Mouse (Mus musculus): Measurements from ENCODE around the gene Pifo. TPM values are rescaled to one million over a fixed set of nuclear protein-coding genes. Genes with fewer than 3 reads are reported as not detected.

Pifo gene
- polyA plus RNA-seq, 1 experiment from 2014 or later: 35.0 TPM

DNA sequence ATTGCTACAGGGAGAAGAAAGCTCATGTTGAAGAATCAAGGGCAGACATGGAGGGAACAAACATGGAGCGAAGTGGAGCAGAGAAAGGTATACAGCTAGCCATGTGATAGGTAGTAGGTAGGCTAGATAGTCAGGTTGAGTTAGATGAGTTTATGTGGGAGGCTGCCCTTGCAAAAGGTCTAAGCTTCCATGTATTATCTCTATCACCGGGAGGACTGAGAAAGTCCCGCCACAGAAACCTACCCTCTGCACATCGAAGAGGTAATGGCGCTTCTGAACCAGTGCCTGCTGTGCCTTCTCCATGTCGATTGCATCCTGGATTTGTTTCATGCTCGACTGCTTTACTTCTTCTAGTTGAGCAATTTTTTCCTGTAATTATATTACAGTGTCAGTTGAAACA, 63.1 kb downstream of the Pifo start:
- no peaks in the 10 kb centered on the region for H3K9me3 ChIP-seq (replicated peaks)
- H3K4me3 ChIP-seq (replicated peaks): no peak overlapping the region
- H3K4me2 ChIP-seq (replicated peaks): no peak overlapping the region
- H3K27ac ChIP-seq (replicated peaks): no peak overlapping the region
- H3K4me1 ChIP-seq: no peaks in the 10 kb centered on the region
- peaks cover 56% of the 10 kb centered on the region for H3K36me3 ChIP-seq
- WGBS: 94% methylated on average over 7 of the region's 7 CpGs
- ATAC-seq (ENCODE audit: insufficient number of reproducible peaks, low FRiP score, low TSS enrichment, low read depth): no peak
- no peaks in the 10 kb centered on the region for H3K27me3 ChIP-seq
- no peak overlapping the region for H3K9ac ChIP-seq

Other genes starting within 250 kb of the Pifo start
- gene Rap1a, start 213.3 kb downstream of the Pifo start, polyA plus RNA-seq (2015; fragmentation: Nextera tagmentation; extraction: Ambion mirVana): 95.4 and 99.2 TPM in 2 replicates
- 3.5 and 4.1 TPM in 2 replicates for gene Adora3, start 143.8 kb downstream of the Pifo start, polyA plus RNA-seq (2015; fragmentation: Nextera tagmentation; extraction: Ambion mirVana)
- gene Tmigd3, start 143.7 kb downstream of the Pifo start, polyA plus RNA-seq (2015; fragmentation: Nextera tagmentation; extraction: Ambion mirVana): 0.27 and 0.34 TPM in 2 replicates
- gene I830077J02Rik, start 82.0 kb downstream of the Pifo start, polyA plus RNA-seq (2015; fragmentation: Nextera tagmentation; extraction: Ambion mirVana): 0.56 and 1.4 TPM in 2 replicates
- 110 and 122 TPM in 2 replicates for gene Wdr77, start 55.3 kb downstream of the Pifo start, polyA plus RNA-seq (2015; fragmentation: Nextera tagmentation; extraction: Ambion mirVana)
- gene Atp5f1, start 54.5 kb downstream of the Pifo start, polyA plus RNA-seq (2015; fragmentation: Nextera tagmentation; extraction: Ambion mirVana): 380 and 404 TPM in 2 replicates
- gene Ovgp1, start 40.9 kb downstream of the Pifo start, polyA plus RNA-seq (2015; fragmentation: Nextera tagmentation; extraction: Ambion mirVana): 0.92 and 1.5 TPM in 2 replicates
- 0.16 TPM in 1 of 2 replicates, not detected in the other for gene Chil5, start 18.2 kb upstream of the Pifo start, polyA plus RNA-seq (2015; fragmentation: Nextera tagmentation; extraction: Ambion mirVana)
- 0.42 and 0.59 TPM in 2 replicates for gene Chia1, start 98.6 kb upstream of the Pifo start, polyA plus RNA-seq (2015; fragmentation: Nextera tagmentation; extraction: Ambion mirVana)
- 0.18 TPM in 1 of 2 replicates, not detected in the other for gene Chil3, start 152.9 kb upstream of the Pifo start, polyA plus RNA-seq (2015; fragmentation: Nextera tagmentation; extraction: Ambion mirVana)
- gene Chil4, start 204.9 kb upstream of the Pifo start, polyA plus RNA-seq (2015; fragmentation: Nextera tagmentation; extraction: Ambion mirVana): 0.11 TPM in 1 of 2 replicates, not detected in the other